Mouse (Mus musculus) stomach, embryonic 16.5 days (tissue): Measurements from ENCODE around the gene Hivep3. TPM values are rescaled to one million over a fixed set of nuclear protein-coding genes. Genes with fewer than 3 reads are reported as not detected.

ENCODE experiments used
- ATAC-seq: fragments of 200-750 bp; cut with Nextera tagmentation; 2 replicates; pipeline ENCODE4 v1.8.0; 2017; ENCODE audit warnings: moderate number of reproducible peaks, moderate TSS enrichment; ENCODE audit not compliant: insufficient read depth, low FRiP score
- H3K27ac ChIP-seq: fragments of 300-500 bp; sonication (generic); 2 replicates; pipeline ENCODE4 v1.5.1; 2014; ENCODE audit warnings: low read length
- H3K27me3 ChIP-seq: fragments of 300-500 bp; sonication (generic); 2 replicates; pipeline ENCODE4 v1.6.1; 2014; ENCODE audit warnings: low read length, control low read depth, mixed read lengths; ENCODE audit not compliant: control insufficient read depth, insufficient read depth
- H3K36me3 ChIP-seq: fragments of 300-500 bp; sonication (generic); 2 replicates; pipeline ENCODE4 v1.6.1; 2014; ENCODE audit warnings: low read length; ENCODE audit not compliant: control insufficient read depth, insufficient read depth
- H3K4me1 ChIP-seq: fragments of 300-500 bp; sonication (generic); 2 replicates; pipeline ENCODE4 v1.6.1; 2014; ENCODE audit warnings: low read length, control low read depth, mixed read lengths; ENCODE audit not compliant: control insufficient read depth, insufficient read depth
- H3K4me2 ChIP-seq: fragments of 300-500 bp; sonication (generic); 2 replicates; pipeline ENCODE4 v1.6.1; 2014; ENCODE audit warnings: low read depth, low read length, mixed read lengths
- H3K4me3 ChIP-seq: fragments of 300-500 bp; sonication (generic); replicated peaks from 2 replicates; pipeline ENCODE4 v1.5.1; 2014; ENCODE audit warnings: mild to moderate bottlenecking, low read length
- H3K9ac ChIP-seq: fragments of 300-500 bp; sonication (generic); 2 replicates; pipeline ENCODE4 v1.6.1; 2014; ENCODE audit warnings: low read length
- H3K9me3 ChIP-seq: fragments of 300-500 bp; sonication (generic); replicated peaks from 2 replicates; pipeline ENCODE4 v1.6.1; 2016; ENCODE audit warnings: low read length, control low read depth; ENCODE audit not compliant: control insufficient read depth
- WGBS: fragments of 180-500 bp; shearing (Covaris S2); extraction: QIAGEN DNeasy Blood & Tissue Kit; methylation state at CpG from one replicate; pipeline ENCODE4 v1.1.7; 2014; 5-methylcytosine and 5-hydroxymethylcytosine counted together
- polyA plus RNA-seq: library from polyadenylated mRNA; unstranded; fragments of >200 nt; fragmentation: Nextera tagmentation; extraction: Ambion mirVana; gene quantifications from 2 replicates; pipeline ENCODE4 v1.2.1, GENCODE M21; 2015

Gene Hivep3
- polyA plus RNA-seq, 1 experiment from 2014 or later = 8.8 TPM

DNA sequence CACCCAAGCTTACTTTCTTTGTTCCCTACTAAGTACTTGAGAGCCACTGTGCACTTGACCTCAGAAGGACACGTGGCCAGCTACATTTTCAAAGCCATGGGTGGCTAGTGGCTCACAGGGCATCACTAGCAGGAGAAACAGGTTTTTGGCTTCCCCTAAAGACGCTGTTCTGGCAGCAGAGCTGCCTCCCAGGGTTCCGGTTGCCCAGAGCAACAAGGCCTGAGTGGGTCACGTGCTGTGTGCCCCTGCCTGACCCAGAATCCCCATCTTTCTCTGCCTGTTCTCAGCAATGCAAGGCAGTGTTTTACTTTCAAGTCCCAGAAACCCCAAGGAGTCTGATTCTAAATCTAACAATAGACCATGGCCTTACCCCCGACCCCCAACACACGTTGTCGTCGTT is 198.3 kb downstream of the Hivep3 start:
- Histone ChIP-seq H3K9ac (no peak overlapping the region), H3K9me3 (no peaks in the 10 kb centered on the region), H3K4me1 (no peaks in the 10 kb centered on the region), H3K4me3 (no peak overlapping the region), H3K4me2 (no peak overlapping the region), H3K27ac (no peak overlapping the region), H3K27me3 (no peaks in the 10 kb centered on the region), H3K36me3 (no peaks in the 10 kb centered on the region)
- WGBS = 57% methylated on average over 8 of the region's 8 CpGs
- ATAC-seq = no peak

DNA sequence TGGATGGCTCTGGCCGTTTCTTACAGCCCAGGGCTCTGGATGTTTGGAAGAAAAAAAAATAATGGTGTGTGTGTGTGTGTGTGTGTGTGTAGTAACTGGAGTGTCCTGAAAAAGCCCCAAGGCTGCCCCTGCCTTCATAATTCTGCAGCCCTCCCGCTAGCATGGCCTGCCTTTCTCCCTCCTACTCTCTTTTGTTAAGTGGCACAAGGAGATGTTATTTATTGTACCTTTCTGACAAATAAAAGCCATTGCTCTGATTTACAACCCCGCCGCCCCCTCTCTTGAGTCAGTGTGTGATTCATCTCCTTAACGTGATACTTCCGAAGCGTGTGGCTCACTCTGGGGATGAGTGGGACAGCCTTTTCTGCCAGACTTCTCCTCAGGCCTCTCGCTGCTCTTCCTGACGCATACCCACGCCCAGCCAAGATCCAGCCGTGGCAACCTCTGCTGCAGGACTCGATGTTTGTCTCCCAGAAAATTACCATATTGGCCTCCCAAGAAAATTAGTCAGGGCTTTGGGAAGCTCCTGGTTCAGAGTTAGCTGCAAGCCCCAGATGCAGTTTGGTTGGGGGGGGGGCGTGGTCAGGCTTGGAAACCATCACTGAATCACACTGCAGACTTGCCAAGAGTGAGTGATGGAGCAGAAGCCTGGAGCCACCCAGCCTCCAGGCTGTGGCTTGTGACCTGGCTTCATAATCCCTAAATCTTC is 199.1 kb downstream of the Hivep3 start:
- Histone ChIP-seq H3K36me3 (no peaks in the 10 kb centered on the region), H3K27ac (no peak overlapping the region; the same call in 1 of the 2 replicates), H3K4me3 (no peak overlapping the region), H3K9me3 (no peaks in the 10 kb centered on the region), H3K27me3 (no peaks in the 10 kb centered on the region), H3K4me1 (0 out of 2 replicates have a peak, but pooled peaks cover under 1% of the 10 kb centered on the region), H3K9ac (no peak overlapping the region), H3K4me2 (no peak overlapping the region)
- ATAC-seq = no peak
- 42% methylated on average over 13 of the region's 13 CpGs for WGBS

- no peaks in the 10 kb centered on the region for H3K9me3 ChIP-seq
- WGBS = 81% methylated on average over 4 of the region's 4 CpGs
- no peak overlapping the region for H3K27ac ChIP-seq
- 0 out of 2 replicates have a peak, but pooled peaks cover 3% of the 10 kb centered on the region for H3K4me1 ChIP-seq
- no peak overlapping the region for H3K9ac ChIP-seq
- no peak for ATAC-seq
- H3K4me3 ChIP-seq = no peak overlapping the region
- no peak overlapping the region for H3K4me2 ChIP-seq
- no peaks in the 10 kb centered on the region for H3K27me3 ChIP-seq
- H3K36me3 ChIP-seq = no peaks in the 10 kb centered on the region
These were observed 201.3 kb downstream of the Hivep3 start for GRCm38 (mm10) chr4:119934901-119935300.

- Histone ChIP-seq H3K9ac (no peak overlapping the region), H3K4me2 (no peak overlapping the region), H3K4me1 (0 out of 2 replicates have a peak, but pooled peaks cover 3% of the 10 kb centered on the region), H3K27me3 (no peaks in the 10 kb centered on the region), H3K36me3 (no peaks in the 10 kb centered on the region), H3K9me3 (no peaks in the 10 kb centered on the region), H3K27ac (peak overlapping the region; percentile 8; the same call in 1 of the 2 replicates), H3K4me3 (no peak overlapping the region)
- peak; percentile 71 for ATAC-seq
- 47% methylated on average over 7 of the region's 7 CpGs for WGBS
These were observed 204.3 kb downstream of the Hivep3 start for GRCm38 (mm10) chr4:119937876-119938275.

DNA sequence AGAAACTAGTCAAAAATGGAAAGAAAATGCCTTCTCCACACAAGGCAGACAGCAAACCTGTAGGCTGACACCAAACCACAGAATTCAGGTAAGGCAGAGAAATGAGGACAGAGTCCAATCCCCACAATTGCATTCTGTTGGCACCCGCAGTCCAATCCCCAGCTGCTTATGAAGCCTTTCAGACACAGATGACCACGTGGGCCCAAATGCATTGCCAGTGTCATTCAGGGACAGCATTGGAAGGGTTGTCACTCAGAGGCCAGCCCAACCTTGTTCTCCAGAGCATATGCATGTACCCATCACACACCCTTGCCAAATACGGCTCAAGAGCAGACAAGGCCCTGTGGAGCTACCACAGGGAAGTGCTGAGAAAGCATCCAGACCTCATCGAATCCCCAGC is 204.9 kb downstream of the Hivep3 start:
- Histone ChIP-seq H3K4me2 (no peak overlapping the region), H3K4me3 (no peak overlapping the region), H3K4me1 (0 out of 2 replicates have a peak, but pooled peaks cover 3% of the 10 kb centered on the region), H3K9ac (no peak overlapping the region), H3K36me3 (no peaks in the 10 kb centered on the region), H3K27ac (peak overlapping the region; percentile 8; the same call in 1 of the 2 replicates), H3K9me3 (no peaks in the 10 kb centered on the region), H3K27me3 (no peaks in the 10 kb centered on the region)
- WGBS = 84% methylated on average over 4 of the region's 4 CpGs
- ATAC-seq = no peak

DNA sequence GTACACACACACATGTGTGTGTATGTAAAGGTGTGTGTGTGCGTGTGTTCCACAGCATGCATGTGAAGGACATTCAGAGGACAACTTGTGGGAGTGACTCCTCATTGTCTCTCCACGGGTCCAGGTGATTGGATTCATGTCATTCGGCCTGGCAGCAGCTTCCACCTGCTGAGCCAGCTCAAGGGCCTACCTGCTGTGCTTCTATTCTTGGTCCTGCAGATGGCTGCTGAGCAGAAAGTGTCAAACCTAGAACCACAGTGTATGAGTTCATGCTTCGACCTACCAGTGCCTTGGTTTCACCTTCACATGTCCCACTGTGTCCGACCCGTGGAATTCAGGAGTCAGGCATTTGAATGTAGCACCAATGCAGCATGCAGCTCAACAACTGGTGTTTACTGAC is 206.2 kb downstream of the Hivep3 start:
- Histone ChIP-seq H3K27ac (no peak overlapping the region), H3K4me1 (0 out of 2 replicates have a peak, but pooled peaks cover 3% of the 10 kb centered on the region), H3K4me2 (no peak overlapping the region), H3K27me3 (no peaks in the 10 kb centered on the region), H3K9me3 (no peaks in the 10 kb centered on the region), H3K36me3 (no peaks in the 10 kb centered on the region), H3K4me3 (no peak overlapping the region), H3K9ac (no peak overlapping the region)
- WGBS = 81% methylated on average over 6 of the region's 6 CpGs
- no peak for ATAC-seq

- no peaks in the 10 kb centered on the region for H3K27me3 ChIP-seq
- no peak overlapping the region for H3K4me3 ChIP-seq
- no peaks in the 10 kb centered on the region for H3K36me3 ChIP-seq
- peaks cover 6% of the 10 kb centered on the region; the same call in 1 of the 2 replicates for H3K4me1 ChIP-seq
- H3K9ac ChIP-seq = no peak overlapping the region
- 71% methylated on average over 3 of the region's 3 CpGs for WGBS
- no peak overlapping the region for H3K27ac ChIP-seq
- no peak for ATAC-seq
- no peaks in the 10 kb centered on the region for H3K9me3 ChIP-seq
- no peak overlapping the region for H3K4me2 ChIP-seq
These were observed 212.8 kb downstream of the Hivep3 start for GRCm38 (mm10) chr4:119946224-119946887.

DNA sequence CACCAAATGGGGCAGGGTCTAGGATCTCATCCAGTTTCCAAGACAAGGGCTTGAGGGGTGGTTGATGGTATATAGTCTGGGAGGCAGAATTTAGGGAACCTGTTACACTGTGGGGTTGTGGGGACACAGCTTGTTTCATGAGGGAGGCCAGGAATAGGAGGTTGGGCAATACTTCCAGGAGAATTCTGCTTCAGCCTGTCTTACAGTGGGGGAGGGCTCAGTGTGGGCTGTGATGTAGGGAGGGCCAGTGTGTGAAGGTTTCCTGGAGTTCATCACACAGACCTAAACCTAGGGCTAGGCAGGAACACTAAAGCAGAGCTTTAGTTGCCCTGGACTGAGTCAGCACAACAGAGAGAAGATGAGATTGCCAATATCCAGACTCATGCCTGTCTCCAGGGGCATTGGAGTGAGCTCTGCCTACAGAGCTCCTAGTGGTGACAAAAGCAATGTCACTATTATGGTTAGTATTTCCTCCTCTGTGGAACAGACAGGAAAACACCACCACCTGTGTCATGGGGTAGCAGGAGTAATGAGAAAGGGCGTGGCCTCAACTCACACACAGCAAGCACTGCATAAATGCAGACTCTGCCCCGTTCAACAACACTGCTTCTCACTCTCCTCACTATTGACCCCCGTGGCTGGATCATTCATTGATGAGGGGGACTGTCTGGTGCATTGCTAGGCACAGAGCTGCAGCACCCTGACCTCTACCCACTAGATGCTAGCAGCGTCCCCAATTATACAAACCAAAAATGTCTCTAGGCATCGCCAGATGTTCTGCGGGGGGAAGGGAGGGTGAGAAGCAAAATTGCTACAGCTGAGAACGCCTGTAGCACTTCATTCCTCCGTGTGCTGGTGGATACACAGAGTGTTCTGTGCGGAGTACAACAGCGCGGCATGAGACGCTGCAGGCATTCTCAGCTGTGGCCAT is 213.9 kb downstream of the Hivep3 start:
- H3K4me3 ChIP-seq = no peak overlapping the region
- H3K9me3 ChIP-seq = no peaks in the 10 kb centered on the region
- peaks cover 6% of the 10 kb centered on the region; the same call in 1 of the 2 replicates for H3K4me1 ChIP-seq
- H3K27me3 ChIP-seq = no peaks in the 10 kb centered on the region
- H3K36me3 ChIP-seq = no peaks in the 10 kb centered on the region
- 57% methylated on average over 12 of the region's 12 CpGs for WGBS
- H3K4me2 ChIP-seq = no peak overlapping the region
- no peak overlapping the region for H3K9ac ChIP-seq
- no peak overlapping the region for H3K27ac ChIP-seq
- ATAC-seq = 0 out of 2 replicates have a peak, but pooled peaks have one; percentile 42
